Mouse (Mus musculus): ENCODE measurements at regions not wholly inside any gene's neighbourhood (a gene's known extent, or its start where the extent isn't known, plus 50 kb on each side); places are given as distances from the start of the nearest gene placed in this dataset.
"Not testable (repeated sequence)": the region's sequence is repeated elsewhere in the genome, so short reads cannot be mapped to it uniquely, and the experiment has no call there.

GRCm38 (mm10) chr13:75461273-75461672, 245.3 kb upstream of the Ell2 start:
- H3K9me3 ChIP-seq (replicated peaks; ENCODE audit: control insufficient read depth, low read length) = no peaks in the 10 kb centered on the region
- H3K9ac ChIP-seq (ENCODE audit: low read depth, low read length) = no peak overlapping the region
- no peak overlapping the region for H3K4me2 ChIP-seq
- H3K36me3 ChIP-seq (ENCODE audit: control insufficient read depth, insufficient read depth, low read length) = no peaks in the 10 kb centered on the region
- ATAC-seq (replicated peaks; ENCODE audit: insufficient number of reproducible peaks, low FRiP score, low TSS enrichment) = peak; percentile 68; the same call in 1 of the 2 replicates
- H3K4me1 ChIP-seq (ENCODE audit: control insufficient read depth, insufficient read depth, low read length) = no peaks in the 10 kb centered on the region
- no peaks in the 10 kb centered on the region for H3K27me3 ChIP-seq (ENCODE audit: control insufficient read depth, insufficient read depth, low read length)
- WGBS (ENCODE audit: insufficient replicate concordance) = 60% methylated on average over 2 of the region's 2 CpGs
- H3K4me3 ChIP-seq (ENCODE audit: low read depth, low read length) = no peak overlapping the region
- no peak overlapping the region for H3K27ac ChIP-seq (ENCODE audit: low read depth, low read length)

- Histone ChIP-seq H3K9me3 (replicated peaks; ENCODE audit: control insufficient read depth, low read length) (no peaks in the 10 kb centered on the region), H3K4me2 (no peak overlapping the region), H3K9ac (ENCODE audit: low read depth, low read length) (no peak overlapping the region), H3K27me3 (ENCODE audit: control insufficient read depth, insufficient read depth, low read length) (no peaks in the 10 kb centered on the region), H3K4me3 (ENCODE audit: low read depth, low read length) (no peak overlapping the region), H3K4me1 (ENCODE audit: control insufficient read depth, insufficient read depth, low read length) (no peaks in the 10 kb centered on the region), H3K27ac (ENCODE audit: low read depth, low read length) (no peak overlapping the region), H3K36me3 (ENCODE audit: control insufficient read depth, insufficient read depth, low read length) (no peaks in the 10 kb centered on the region)
- ATAC-seq (replicated peaks; ENCODE audit: insufficient number of reproducible peaks, low FRiP score, low TSS enrichment) = no peak
- 87% methylated on average over 2 of the region's 2 CpGs for WGBS (ENCODE audit: insufficient replicate concordance)
These were observed 239.3 kb upstream of the Ell2 start for GRCm38 (mm10) chr13:75467225-75467624.

- no peaks in the 10 kb centered on the region for H3K9me3 ChIP-seq (replicated peaks; ENCODE audit: control insufficient read depth, low read length)
- no peak overlapping the region for H3K27ac ChIP-seq (ENCODE audit: low read depth, low read length)
- H3K4me2 ChIP-seq = no peak overlapping the region
- H3K9ac ChIP-seq (ENCODE audit: low read depth, low read length) = no peak overlapping the region
- H3K27me3 ChIP-seq (ENCODE audit: control insufficient read depth, insufficient read depth, low read length) = no peaks in the 10 kb centered on the region
- H3K4me3 ChIP-seq (ENCODE audit: low read depth, low read length) = no peak overlapping the region
- H3K4me1 ChIP-seq (ENCODE audit: control insufficient read depth, insufficient read depth, low read length) = no peaks in the 10 kb centered on the region
- 61% methylated on average over 1 of the region's 1 CpGs for WGBS (ENCODE audit: insufficient replicate concordance)
- ATAC-seq (replicated peaks; ENCODE audit: insufficient number of reproducible peaks, low FRiP score, low TSS enrichment) = no peak
- H3K36me3 ChIP-seq (ENCODE audit: control insufficient read depth, insufficient read depth, low read length) = no peaks in the 10 kb centered on the region
These were observed 230.5 kb upstream of the Ell2 start for GRCm38 (mm10) chr13:75475828-75476597.

- not testable (repeated sequence) for H3K9ac ChIP-seq (ENCODE audit: low read depth, low read length); H3K27me3 ChIP-seq (ENCODE audit: control insufficient read depth, insufficient read depth, low read length); H3K4me3 ChIP-seq (ENCODE audit: low read depth, low read length); H3K4me1 ChIP-seq (ENCODE audit: control insufficient read depth, insufficient read depth, low read length); H3K27ac ChIP-seq (ENCODE audit: low read depth, low read length); ATAC-seq (replicated peaks; ENCODE audit: insufficient number of reproducible peaks, low FRiP score, low TSS enrichment); H3K4me2 ChIP-seq; H3K36me3 ChIP-seq (ENCODE audit: control insufficient read depth, insufficient read depth, low read length); H3K9me3 ChIP-seq (replicated peaks; ENCODE audit: control insufficient read depth, low read length)
- 75% methylated on average over 7 of the region's 7 CpGs for whole genome bisulfite sequencing (ENCODE audit: insufficient replicate concordance)
These were observed 223.2 kb upstream of the Ell2 start for GRCm38 (mm10) chr13:75483157-75483915.

GRCm38 (mm10) chr13:75484252-75484651, 222.3 kb upstream of the Ell2 start:
- not testable (repeated sequence) for H3K4me1 ChIP-seq (ENCODE audit: control insufficient read depth, insufficient read depth, low read length); H3K9me3 ChIP-seq (replicated peaks; ENCODE audit: control insufficient read depth, low read length); H3K9ac ChIP-seq (ENCODE audit: low read depth, low read length); H3K4me2 ChIP-seq; ATAC-seq (replicated peaks; ENCODE audit: insufficient number of reproducible peaks, low FRiP score, low TSS enrichment); H3K27ac ChIP-seq (ENCODE audit: low read depth, low read length); H3K27me3 ChIP-seq (ENCODE audit: control insufficient read depth, insufficient read depth, low read length); H3K4me3 ChIP-seq (ENCODE audit: low read depth, low read length); H3K36me3 ChIP-seq (ENCODE audit: control insufficient read depth, insufficient read depth, low read length)
- 77% methylated on average over 2 of the region's 2 CpGs for WGBS (ENCODE audit: insufficient replicate concordance)

GRCm38 (mm10) chr13:75501530-75501929, 205.0 kb upstream of the Ell2 start:
- WGBS (ENCODE audit: insufficient replicate concordance) = 61% methylated on average over 3 of the region's 3 CpGs
- Histone ChIP-seq H3K4me2 (no peak overlapping the region), H3K36me3 (ENCODE audit: control insufficient read depth, insufficient read depth, low read length) (no peaks in the 10 kb centered on the region), H3K9me3 (replicated peaks; ENCODE audit: control insufficient read depth, low read length) (no peaks in the 10 kb centered on the region), H3K4me3 (ENCODE audit: low read depth, low read length) (no peak overlapping the region), H3K9ac (ENCODE audit: low read depth, low read length) (no peak overlapping the region), H3K27me3 (ENCODE audit: control insufficient read depth, insufficient read depth, low read length) (no peaks in the 10 kb centered on the region), H3K4me1 (ENCODE audit: control insufficient read depth, insufficient read depth, low read length) (no peaks in the 10 kb centered on the region), H3K27ac (ENCODE audit: low read depth, low read length) (no peak overlapping the region)
- ATAC-seq (replicated peaks; ENCODE audit: insufficient number of reproducible peaks, low FRiP score, low TSS enrichment) = no peak

GRCm38 (mm10) chr13:75503394-75503793, 203.2 kb upstream of the Ell2 start:
- Histone ChIP-seq H3K4me2 (no peak overlapping the region), H3K27ac (ENCODE audit: low read depth, low read length) (no peak overlapping the region), H3K36me3 (ENCODE audit: control insufficient read depth, insufficient read depth, low read length) (no peaks in the 10 kb centered on the region), H3K27me3 (ENCODE audit: control insufficient read depth, insufficient read depth, low read length) (no peaks in the 10 kb centered on the region), H3K4me1 (ENCODE audit: control insufficient read depth, insufficient read depth, low read length) (no peaks in the 10 kb centered on the region), H3K9me3 (replicated peaks; ENCODE audit: control insufficient read depth, low read length) (no peaks in the 10 kb centered on the region), H3K9ac (ENCODE audit: low read depth, low read length) (no peak overlapping the region), H3K4me3 (ENCODE audit: low read depth, low read length) (no peak overlapping the region)
- ATAC-seq (replicated peaks; ENCODE audit: insufficient number of reproducible peaks, low FRiP score, low TSS enrichment) = no peak

GRCm38 (mm10) chr13:75514315-75515020, 192.1 kb upstream of the Ell2 start:
- Histone ChIP-seq H3K4me1 (ENCODE audit: control insufficient read depth, insufficient read depth, low read length) (no peaks in the 10 kb centered on the region), H3K4me3 (ENCODE audit: low read depth, low read length) (no peak overlapping the region), H3K9me3 (replicated peaks; ENCODE audit: control insufficient read depth, low read length) (no peaks in the 10 kb centered on the region), H3K36me3 (ENCODE audit: control insufficient read depth, insufficient read depth, low read length) (no peaks in the 10 kb centered on the region), H3K4me2 (no peak overlapping the region), H3K9ac (ENCODE audit: low read depth, low read length) (no peak overlapping the region), H3K27ac (ENCODE audit: low read depth, low read length) (no peak overlapping the region), H3K27me3 (ENCODE audit: control insufficient read depth, insufficient read depth, low read length) (no peaks in the 10 kb centered on the region)
- ATAC-seq (replicated peaks; ENCODE audit: insufficient number of reproducible peaks, low FRiP score, low TSS enrichment) = no peak
- 48% methylated on average over 1 of the region's 1 CpGs for WGBS (ENCODE audit: insufficient replicate concordance)
